Mouse (Mus musculus) liver, embryonic 12.5 days (tissue): ENCODE results near the gene Krtap26-1. TPM values are rescaled to one million over a fixed set of nuclear protein-coding genes. Genes with fewer than 3 reads are reported as not detected.

ENCODE experiments used
- ATAC-seq: fragments of 200-750 bp; cut with Nextera tagmentation; 2 replicates; pipeline ENCODE4 v1.8.0; 2017; ENCODE audit warnings: moderate number of reproducible peaks, mild to moderate bottlenecking, moderate library complexity
- H3K27ac ChIP-seq: fragments of 300-500 bp; sonication (generic); 2 replicates; pipeline ENCODE4 v1.5.1; 2016; ENCODE audit warnings: mild to moderate bottlenecking
- H3K27me3 ChIP-seq: fragments of 300-500 bp; sonication (generic); replicated peaks from 2 replicates; pipeline ENCODE4 v1.6.1; 2016; ENCODE audit warnings: mild to moderate bottlenecking, moderate library complexity
- H3K36me3 ChIP-seq: fragments of 300-500 bp; sonication (generic); 2 replicates; pipeline ENCODE4 v1.6.1; 2016; ENCODE audit warnings: mild to moderate bottlenecking, moderate library complexity
- H3K4me1 ChIP-seq: fragments of 300-500 bp; sonication (generic); 2 replicates; pipeline ENCODE4 v1.6.1; 2016
- H3K4me2 ChIP-seq: fragments of 300-500 bp; sonication (generic); 2 replicates; pipeline ENCODE4 v1.6.1; 2016; ENCODE audit warnings: mild to moderate bottlenecking, moderate library complexity
- H3K4me3 ChIP-seq: fragments of 300-500 bp; sonication (generic); 2 replicates; pipeline ENCODE4 v1.5.1; 2016; ENCODE audit warnings: mild to moderate bottlenecking, moderate library complexity
- H3K9ac ChIP-seq: fragments of 300-500 bp; sonication (generic); 2 replicates; pipeline ENCODE4 v1.6.1; 2016; ENCODE audit warnings: mild to moderate bottlenecking, moderate library complexity
- H3K9me3 ChIP-seq: fragments of 300-500 bp; sonication (generic); replicated peaks from 2 replicates; pipeline ENCODE4 v1.6.1; 2016; ENCODE audit warnings: mild to moderate bottlenecking, moderate library complexity
- WGBS: fragments of 180-500 bp; shearing (Covaris S2); methylation state at CpG from one replicate; pipeline ENCODE4 v1.1.7; 2016; ENCODE audit not compliant: insufficient replicate concordance; 5-methylcytosine and 5-hydroxymethylcytosine counted together
- polyA plus RNA-seq: library from polyadenylated mRNA; unstranded; fragments of >200 nt; fragmentation: Nextera tagmentation; extraction: Ambion mirVana; gene quantifications from 2 replicates; pipeline ENCODE4 v1.2.1, GENCODE M21; 2016

Krtap26-1 gene
- polyA plus RNA-seq, result not detected in 2 replicates

DNA sequence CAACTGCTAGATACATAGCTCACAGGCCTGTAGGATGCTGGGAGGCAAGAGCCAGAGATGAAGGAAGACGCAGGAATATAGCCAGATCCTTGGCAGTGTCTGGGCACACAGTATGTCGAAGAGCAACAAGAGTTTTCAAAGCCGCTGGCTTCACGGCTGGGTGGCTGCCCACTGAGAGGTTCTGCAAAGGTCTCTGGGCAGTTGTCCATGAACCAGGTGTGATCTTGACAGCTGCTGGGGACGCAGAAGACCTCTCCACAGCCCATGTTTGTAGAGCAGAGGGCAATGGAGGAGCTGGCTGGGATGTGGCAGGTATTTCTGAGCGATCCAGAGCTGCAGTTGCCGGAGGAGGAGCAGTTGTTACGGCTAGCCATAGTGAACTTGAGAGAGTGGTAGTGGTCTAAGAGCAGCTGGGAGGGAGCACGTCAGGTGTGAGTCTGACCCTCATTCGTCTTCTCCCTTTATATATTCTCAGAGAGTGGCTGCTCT, at the start of gene Krtap26-1:
Gene Krtap26-1 (minus strand): TSS at position 439 of the 489 bp plus-strand sequence.
- Histone ChIP-seq H3K4me1 (no peaks in the 10 kb centered on the region), H3K4me3 (no peak within 1 kb of the TSS), H3K9ac (no peak within 1 kb of the TSS), H3K9me3 (no peaks in the 10 kb centered on the region), H3K36me3 (no peaks in the 10 kb centered on the region), H3K4me2 (no peak within 1 kb of the TSS), H3K27ac (no peak within 1 kb of the TSS), H3K27me3 (no peaks in the 10 kb centered on the region)
- WGBS, result 77% methylated on average over 10 of the region's 10 CpGs
- ATAC-seq, result no peak

DNA sequence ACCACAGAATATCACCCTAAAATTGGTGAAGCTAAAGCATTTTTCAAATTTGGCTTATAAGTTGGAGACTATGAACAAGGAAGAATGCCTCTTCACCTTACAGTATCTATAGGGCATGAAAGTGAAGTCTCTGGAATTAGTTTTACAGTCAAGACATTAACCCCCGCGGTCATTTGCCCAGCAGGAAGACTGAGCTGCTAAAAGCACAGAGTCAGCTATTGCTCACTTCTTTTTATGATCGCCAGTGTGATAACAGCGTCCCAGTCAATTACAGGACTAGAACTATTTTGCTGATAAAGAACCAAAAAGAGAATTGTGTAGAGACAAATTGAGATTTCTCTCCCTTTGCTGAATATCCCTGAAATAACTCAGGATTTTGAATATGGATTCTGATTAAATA, 48.7 kb upstream of the Krtap26-1 start:
- Histone ChIP-seq H3K4me3 (no peak overlapping the region), H3K9ac (no peak overlapping the region), H3K4me2 (no peak overlapping the region), H3K36me3 (no peaks in the 10 kb centered on the region), H3K4me1 (no peaks in the 10 kb centered on the region), H3K9me3 (no peaks in the 10 kb centered on the region), H3K27me3 (no peaks in the 10 kb centered on the region), H3K27ac (no peak overlapping the region)
- 58% methylated on average over 4 of the region's 4 CpGs for WGBS
- ATAC-seq, result no peak

DNA sequence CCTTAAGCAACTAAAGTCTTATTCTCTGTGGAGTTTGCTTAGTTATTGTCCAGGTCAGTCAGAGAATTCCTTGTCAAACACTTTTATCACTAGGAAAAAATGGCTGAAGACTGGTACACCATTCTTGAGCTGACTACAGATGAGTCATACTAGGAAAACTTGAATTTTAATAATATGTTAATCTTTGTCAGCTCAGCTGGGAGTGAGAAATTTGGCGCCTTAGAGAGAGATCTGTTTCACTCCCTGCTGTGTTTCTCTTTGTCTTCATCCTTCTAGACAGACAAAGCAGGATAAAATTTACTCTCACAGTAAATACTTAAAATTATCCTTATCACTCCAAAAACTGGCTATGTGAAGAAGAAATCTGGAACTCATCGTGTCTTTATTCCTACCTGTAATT, 33.7 kb upstream of the Krtap26-1 start:
- 54% methylated on average over 2 of the region's 2 CpGs for WGBS
- no peak overlapping the region for H3K4me3 ChIP-seq
- H3K9ac ChIP-seq, result no peak overlapping the region
- H3K4me2 ChIP-seq, result no peak overlapping the region
- no peaks in the 10 kb centered on the region for H3K36me3 ChIP-seq
- H3K27ac ChIP-seq, result no peak overlapping the region
- no peaks in the 10 kb centered on the region for H3K27me3 ChIP-seq
- ATAC-seq, result no peak
- H3K4me1 ChIP-seq, result no peaks in the 10 kb centered on the region
- no peaks in the 10 kb centered on the region for H3K9me3 ChIP-seq

DNA sequence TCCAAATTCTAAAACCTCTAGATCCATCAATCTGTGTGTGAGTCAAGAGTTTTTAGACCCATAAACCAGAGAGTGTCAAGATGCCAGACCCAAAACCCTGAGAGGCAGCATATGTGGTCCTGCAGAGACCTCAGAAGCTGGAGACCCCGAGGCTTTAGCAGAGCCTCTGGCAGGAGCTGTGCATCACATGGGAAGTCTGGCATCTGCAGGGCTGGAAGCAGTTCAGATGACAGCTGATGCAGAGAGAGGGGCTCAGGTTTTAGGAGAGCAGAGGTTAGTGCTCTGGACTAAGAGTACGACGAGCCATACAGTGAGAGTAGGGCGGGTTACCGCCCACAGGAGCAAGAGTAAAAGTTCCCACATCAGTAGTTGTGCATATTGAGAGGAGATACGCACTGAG, 31.5 kb upstream of the Krtap26-1 start:
- H3K4me3 ChIP-seq, result no peak overlapping the region
- no peaks in the 10 kb centered on the region for H3K27me3 ChIP-seq
- H3K9ac ChIP-seq, result no peak overlapping the region
- 70% methylated on average over 6 of the region's 6 CpGs for WGBS
- H3K4me2 ChIP-seq, result no peak overlapping the region
- no peak overlapping the region for H3K27ac ChIP-seq
- no peaks in the 10 kb centered on the region for H3K36me3 ChIP-seq
- no peaks in the 10 kb centered on the region for H3K4me1 ChIP-seq
- ATAC-seq, result no peak
- no peaks in the 10 kb centered on the region for H3K9me3 ChIP-seq

DNA sequence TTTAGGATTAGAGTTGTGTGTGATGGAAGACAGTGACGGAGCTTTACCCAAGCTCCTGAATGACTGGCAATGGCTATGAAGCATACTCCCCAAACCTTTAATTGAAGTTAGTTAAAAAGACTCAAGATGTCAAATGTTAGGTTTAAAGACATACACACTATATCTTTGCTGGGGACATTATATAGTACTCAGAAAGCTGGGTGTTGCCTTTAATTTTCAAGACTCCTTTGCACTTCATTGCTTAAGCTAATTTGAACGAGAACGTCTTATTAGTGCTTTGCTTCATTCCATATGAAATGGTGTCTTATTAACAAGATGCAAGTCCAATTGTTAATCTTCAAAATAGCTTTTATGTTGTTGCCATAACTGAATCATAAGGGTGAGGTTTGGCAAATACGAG, 24.0 kb upstream of the Krtap26-1 start, which contains the start of gene Krtap27-1:
Gene Krtap27-1 (minus strand): TSS at position 101 of the 400 bp plus-strand sequence.
- H3K4me3 ChIP-seq, result no peak within 1 kb of the TSS
- H3K4me2 ChIP-seq, result no peak within 1 kb of the TSS
- H3K36me3 ChIP-seq, result no peaks in the 10 kb centered on the region
- WGBS, result 76% methylated on average over 4 of the region's 4 CpGs
- no peak for ATAC-seq
- H3K4me1 ChIP-seq, result no peaks in the 10 kb centered on the region
- H3K27ac ChIP-seq, result no peak within 1 kb of the TSS
- H3K9me3 ChIP-seq, result no peaks in the 10 kb centered on the region
- no peaks in the 10 kb centered on the region for H3K27me3 ChIP-seq
- no peak within 1 kb of the TSS for H3K9ac ChIP-seq

DNA sequence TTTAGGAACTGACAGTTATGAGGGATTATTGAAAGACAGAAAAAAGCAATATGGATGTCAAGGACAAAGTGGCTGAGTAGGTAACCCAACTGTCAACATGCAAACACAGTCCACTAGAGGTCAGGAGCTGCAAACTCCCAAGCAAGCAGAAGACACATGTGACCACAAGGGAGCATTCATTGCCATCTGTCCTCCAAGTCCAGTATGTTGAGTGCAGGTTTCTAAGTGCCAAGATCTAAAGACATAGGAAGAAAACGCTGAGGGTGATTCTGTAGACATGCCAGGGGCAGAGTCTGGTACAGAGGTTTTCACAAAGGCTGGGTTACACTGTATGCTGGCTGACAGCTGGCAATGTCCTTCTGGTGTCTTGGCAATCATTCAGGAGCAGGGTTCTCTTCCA, 9.8 kb upstream of the Krtap26-1 start:
- H3K9ac ChIP-seq, result no peak overlapping the region
- 30% methylated on average over 1 of the region's 1 CpGs for WGBS

DNA sequence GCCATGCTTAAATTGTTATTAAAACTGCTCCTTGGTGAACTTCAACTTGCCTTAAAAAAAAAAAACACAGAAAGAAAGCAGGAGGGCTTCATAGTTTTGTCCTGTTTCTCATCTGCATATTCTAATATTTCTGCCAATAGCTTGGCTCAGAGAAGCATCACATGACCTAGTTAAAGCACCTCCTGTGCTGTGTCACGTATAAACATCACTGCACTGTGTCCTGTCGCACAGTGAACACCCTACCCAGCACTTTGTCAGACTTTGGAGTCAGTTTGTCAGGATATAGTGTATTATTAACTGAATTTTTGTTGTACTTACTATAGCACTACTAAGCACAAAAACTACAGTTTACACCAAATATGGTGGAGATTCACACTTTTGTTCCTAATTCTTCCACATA, 4.4 kb upstream of the Krtap26-1 start:
- no peak for ATAC-seq
- H3K4me2 ChIP-seq, result no peak overlapping the region
- H3K9me3 ChIP-seq, result no peaks in the 10 kb centered on the region
- WGBS, result 40% methylated on average over 2 of the region's 2 CpGs
- no peaks in the 10 kb centered on the region for H3K36me3 ChIP-seq
- no peak overlapping the region for H3K4me3 ChIP-seq
- H3K27ac ChIP-seq, result no peak overlapping the region
- H3K4me1 ChIP-seq, result no peaks in the 10 kb centered on the region
- H3K9ac ChIP-seq, result no peak overlapping the region
- no peaks in the 10 kb centered on the region for H3K27me3 ChIP-seq

More for the DNA sequence above, 9.8 kb upstream of the Krtap26-1 start:
- no peak for ATAC-seq
- Histone ChIP-seq H3K27me3 (no peaks in the 10 kb centered on the region), H3K4me2 (no peak overlapping the region), H3K27ac (no peak overlapping the region), H3K9me3 (no peaks in the 10 kb centered on the region), H3K4me1 (no peaks in the 10 kb centered on the region), H3K4me3 (no peak overlapping the region), H3K36me3 (no peaks in the 10 kb centered on the region)

DNA sequence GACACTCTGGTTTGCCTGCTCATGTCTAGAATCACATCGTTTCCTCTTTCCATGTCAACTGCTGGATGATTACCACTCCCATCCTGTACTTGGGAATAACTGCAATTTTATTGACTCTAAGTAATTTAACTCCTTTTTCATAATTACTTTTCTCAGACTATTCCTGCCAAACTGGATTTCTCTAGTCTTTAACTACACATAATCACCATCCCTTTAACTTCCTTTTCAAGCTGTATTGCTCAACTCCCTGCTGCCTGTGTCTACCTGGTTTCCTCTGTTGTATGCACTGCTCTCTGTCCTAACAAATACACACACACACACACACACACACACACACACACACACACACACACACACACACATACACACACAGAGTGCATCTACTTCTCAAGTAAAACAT, 3.5 kb upstream of the Krtap26-1 start:
- Histone ChIP-seq H3K4me3 (no peak overlapping the region), H3K9ac (no peak overlapping the region), H3K4me1 (no peaks in the 10 kb centered on the region), H3K27me3 (no peaks in the 10 kb centered on the region), H3K4me2 (no peak overlapping the region), H3K9me3 (no peaks in the 10 kb centered on the region), H3K36me3 (no peaks in the 10 kb centered on the region), H3K27ac (no peak overlapping the region)
- WGBS, result 60% methylated on average over 1 of the region's 1 CpGs
- no peak for ATAC-seq

DNA sequence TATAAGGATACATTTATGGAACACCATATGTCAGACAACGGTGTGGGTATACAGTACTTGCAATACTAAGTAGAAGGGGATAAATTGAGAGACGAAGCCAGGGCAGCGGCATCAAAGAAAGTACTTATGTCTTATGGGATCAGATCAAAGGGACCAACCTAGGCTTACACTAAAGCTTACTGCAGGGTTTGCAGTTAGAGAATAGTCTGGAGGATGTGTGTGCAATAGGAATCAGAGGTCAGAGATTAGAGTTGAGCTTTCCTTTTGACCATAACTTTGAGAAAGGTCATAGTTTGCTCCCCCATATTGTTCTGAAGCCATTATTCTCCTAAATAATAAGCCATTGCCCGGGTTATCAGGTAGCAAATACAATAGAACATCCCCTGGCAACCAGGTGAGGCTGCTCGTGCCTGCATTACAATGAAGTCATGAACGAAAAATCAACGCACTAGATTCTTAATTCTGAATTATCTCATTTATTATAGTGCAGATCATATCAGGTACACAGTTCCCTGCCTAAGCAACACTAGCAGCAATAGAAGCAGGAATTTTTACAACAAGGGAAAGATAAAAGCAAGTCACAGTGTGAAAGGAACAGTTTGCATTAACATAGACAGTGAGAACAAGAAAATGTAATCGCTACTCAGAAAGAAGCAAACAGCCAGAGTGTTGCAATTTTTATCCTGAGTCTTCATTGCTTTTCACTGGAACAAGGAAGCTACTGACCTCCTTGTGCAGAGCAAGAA, 1.1 kb downstream of the Krtap26-1 start:
- H3K9ac ChIP-seq, result no peak overlapping the region
- H3K27ac ChIP-seq, result no peak overlapping the region
- H3K4me1 ChIP-seq, result no peaks in the 10 kb centered on the region
- WGBS, result 77% methylated on average over 8 of the region's 8 CpGs
- no peaks in the 10 kb centered on the region for H3K27me3 ChIP-seq
- no peaks in the 10 kb centered on the region for H3K36me3 ChIP-seq
- H3K4me3 ChIP-seq, result no peak overlapping the region
- no peaks in the 10 kb centered on the region for H3K9me3 ChIP-seq
- no peak overlapping the region for H3K4me2 ChIP-seq
- ATAC-seq, result no peak

DNA sequence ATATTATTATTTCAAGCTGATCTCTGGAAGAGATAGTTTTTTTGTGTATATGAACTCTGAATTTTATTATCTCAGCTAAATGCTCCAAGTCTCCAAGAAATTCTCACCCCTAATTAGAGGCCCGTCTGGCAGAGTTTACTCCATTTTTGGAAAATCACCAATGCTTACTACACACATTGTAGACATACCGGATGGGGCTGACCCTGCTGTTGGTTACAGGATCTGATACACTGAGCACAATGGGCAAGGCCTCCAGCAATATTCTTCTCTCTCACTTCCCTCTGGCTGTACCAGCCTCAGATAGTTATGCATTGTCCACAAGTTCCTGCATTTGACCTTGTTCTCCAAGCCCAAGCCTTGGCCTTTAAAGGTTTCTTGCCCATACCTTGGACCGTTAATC, 7.5 kb downstream of the Krtap26-1 start:
- WGBS, result 80% methylated on average over 3 of the region's 3 CpGs
- H3K27me3 ChIP-seq, result no peaks in the 10 kb centered on the region

DNA sequence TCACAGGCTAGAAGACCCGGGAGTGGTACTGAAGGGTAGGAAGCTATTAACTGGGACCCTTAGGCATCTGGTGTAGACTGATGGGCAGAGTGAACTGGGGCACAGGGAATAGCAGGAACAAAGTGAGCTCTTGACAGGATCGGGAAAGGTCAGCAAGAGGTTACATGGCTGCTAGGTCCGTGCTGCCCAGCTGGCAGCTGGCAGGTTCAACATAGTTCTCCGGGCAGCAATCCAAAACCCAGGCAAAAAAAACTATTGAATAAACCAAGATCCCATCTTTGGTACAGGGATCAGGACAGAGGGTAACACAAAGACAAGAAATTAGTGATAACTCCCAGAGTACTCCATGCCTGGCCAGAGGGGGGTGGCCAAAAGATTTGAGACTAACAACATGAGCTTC, 12.5 kb downstream of the Krtap26-1 start:
- H3K27me3 ChIP-seq, result no peaks in the 10 kb centered on the region
- no peak overlapping the region for H3K9ac ChIP-seq
- no peaks in the 10 kb centered on the region for H3K36me3 ChIP-seq
- no peak for ATAC-seq
- no peak overlapping the region for H3K4me3 ChIP-seq
- H3K9me3 ChIP-seq, result no peaks in the 10 kb centered on the region
- H3K4me1 ChIP-seq, result no peaks in the 10 kb centered on the region
- no peak overlapping the region for H3K4me2 ChIP-seq
- H3K27ac ChIP-seq, result no peak overlapping the region
- WGBS, result 62% methylated on average over 4 of the region's 4 CpGs

More for the DNA sequence above, 7.5 kb downstream of the Krtap26-1 start:
- H3K4me2 ChIP-seq, result no peak overlapping the region
- H3K36me3 ChIP-seq, result no peaks in the 10 kb centered on the region
- H3K27ac ChIP-seq, result no peak overlapping the region
- no peak for ATAC-seq
- no peaks in the 10 kb centered on the region for H3K4me1 ChIP-seq
- no peak overlapping the region for H3K4me3 ChIP-seq
- no peaks in the 10 kb centered on the region for H3K9me3 ChIP-seq
- H3K9ac ChIP-seq, result no peak overlapping the region

DNA sequence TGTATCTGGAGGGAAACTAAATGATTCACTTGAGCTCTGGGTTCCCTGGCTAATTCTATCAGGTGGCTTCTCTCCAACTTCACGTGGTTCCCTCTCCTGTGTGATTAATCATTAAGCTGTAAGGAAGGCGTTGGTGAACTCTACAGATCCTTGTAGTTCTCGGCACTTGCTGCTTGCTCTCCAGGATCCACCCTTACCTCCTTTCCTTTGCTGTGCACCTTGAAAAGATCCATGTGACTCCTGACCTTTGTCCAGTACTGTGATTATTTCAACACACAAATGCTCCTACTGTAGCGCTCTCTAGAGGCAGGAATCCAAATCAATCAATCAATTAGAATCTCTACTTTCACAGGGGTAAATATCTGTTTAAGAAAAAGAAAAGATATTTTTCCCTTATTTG, 16.1 kb downstream of the Krtap26-1 start:
- ATAC-seq, result no peak
- WGBS, result 63% methylated on average over 4 of the region's 4 CpGs
- H3K9ac ChIP-seq, result no peak overlapping the region

DNA sequence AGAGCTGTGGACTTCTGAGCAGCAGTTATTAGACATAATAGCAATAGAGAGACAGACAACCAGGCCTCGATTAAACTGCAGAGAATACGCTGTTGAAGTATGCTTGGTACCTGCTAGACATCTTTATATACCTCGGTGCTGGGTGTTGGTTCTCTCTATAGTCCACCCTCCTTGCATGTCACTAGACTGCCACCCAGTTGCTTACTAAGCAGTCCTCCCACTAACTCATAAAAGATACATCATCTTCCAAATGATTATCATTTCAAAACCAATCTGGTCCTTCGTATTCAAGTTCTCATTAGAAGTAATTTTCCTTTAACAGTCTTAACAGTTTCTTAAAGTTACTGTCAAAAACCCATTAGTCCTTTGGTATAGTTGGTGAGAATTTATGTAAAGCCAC, 20.0 kb downstream of the Krtap26-1 start, which contains the start of gene 2310079G19Rik:
Gene 2310079G19Rik (minus strand): TSS at position 101 of the 400 bp plus-strand sequence.
- no peak within 1 kb of the TSS for H3K4me2 ChIP-seq
- no peaks in the 10 kb centered on the region for H3K27me3 ChIP-seq
- 75% methylated on average over 4 of the region's 4 CpGs for WGBS
- no peak within 1 kb of the TSS for H3K9ac ChIP-seq
- ATAC-seq, result no peak
- no peak within 1 kb of the TSS for H3K4me3 ChIP-seq
- no peaks in the 10 kb centered on the region for H3K4me1 ChIP-seq
- H3K9me3 ChIP-seq, result no peaks in the 10 kb centered on the region
- H3K27ac ChIP-seq, result no peak within 1 kb of the TSS
- H3K36me3 ChIP-seq, result no peaks in the 10 kb centered on the region

More for the DNA sequence above, 16.1 kb downstream of the Krtap26-1 start:
- Histone ChIP-seq H3K36me3 (no peaks in the 10 kb centered on the region), H3K4me2 (no peak overlapping the region), H3K27me3 (no peaks in the 10 kb centered on the region), H3K27ac (no peak overlapping the region), H3K4me1 (no peaks in the 10 kb centered on the region), H3K4me3 (no peak overlapping the region), H3K9me3 (no peaks in the 10 kb centered on the region)
